Comparison of ENCODE assay signal across 26 mouse cellular contexts in genomic region chr4:128085096-128085495, GRCm38 (mm10).
A peak's percentile ranks its signal among the peaks of the same experiment; 100 is the strongest.
DNase-seq lines count a peak whose midpoint lies in the region; ATAC-seq and TF ChIP-seq lines count a peak whose summit lies in the region.
"Had no signal": no experiment of that assay in that cellular context is flagged by ENCODE, and none has a peak within 500 bp of the region (broad histone marks: within the 10 kb centered on the region; RNA-seq: fewer than 3 reads in every experiment).

No protein-coding gene starts in this region.

- H3K4me2 ChIP-seq in hindbrain, postnatal 0 days (ENCODE audit: low read depth, low read length), result no peak overlapping the region
- no peak overlapping the region for H3K4me2 ChIP-seq in forebrain, postnatal 0 days (ENCODE audit: low read depth)
- H3K4me2 ChIP-seq: embryonic facial prominence, embryonic 15.5 days; midbrain, embryonic 15.5 days had no signal

- ATAC-seq in hindbrain, postnatal 0 days, result no peak
- no peak for ATAC-seq in forebrain, postnatal 0 days
- ATAC-seq: forebrain, embryonic 16.5 days; liver, postnatal 0 days; midbrain, embryonic 15.5 days had no signal

- H3K9me3 ChIP-seq in hindbrain, postnatal 0 days (ENCODE audit: low read length), result no peaks in the 10 kb centered on the region
- H3K9me3 ChIP-seq in hindbrain, embryonic 10.5 days, result no peaks in the 10 kb centered on the region
- H3K9me3 ChIP-seq in forebrain, postnatal 0 days (ENCODE audit: low read length), result no peaks in the 10 kb centered on the region
- H3K9me3 ChIP-seq: embryonic facial prominence, embryonic 15.5 days; limb, embryonic 10.5 days; midbrain, embryonic 15.5 days had no signal

- no peak for TF ChIP-seq CTCF in hindbrain, postnatal 0 days (IDR thresholded peaks at IDR 0.05; ENCODE audit: low read depth)
- no peak for TF ChIP-seq CTCF in forebrain, postnatal 0 days (IDR thresholded peaks at IDR 0.05; ENCODE audit: low read depth)

- peaks cover 11% of the 10 kb centered on the region for H3K4me1 ChIP-seq in hindbrain, postnatal 0 days (ENCODE audit: insufficient read depth, low read length)
- peaks cover 28% of the 10 kb centered on the region for H3K4me1 ChIP-seq in hindbrain, embryonic 10.5 days (replicated peaks)
- peaks cover 20% of the 10 kb centered on the region for H3K4me1 ChIP-seq in forebrain, postnatal 0 days (ENCODE audit: insufficient read depth)
- H3K4me1 ChIP-seq: embryonic facial prominence, embryonic 15.5 days; megakaryocyte, embryonic 14.5 days had no signal

- 0 out of 2 replicates have a peak overlapping the region, but pooled peaks have one; percentile 32 for H3K27ac ChIP-seq in hindbrain, postnatal 0 days
- no peak overlapping the region for H3K27ac ChIP-seq in hindbrain, embryonic 10.5 days
- H3K27ac ChIP-seq in forebrain, postnatal 0 days (ENCODE audit: low read depth, low read length), result no peak overlapping the region
- H3K27ac ChIP-seq: embryonic facial prominence, embryonic 15.5 days; heart, adult 2 months; limb, embryonic 10.5 days; midbrain, embryonic 15.5 days; stomach, postnatal 0 days had no signal

- WGBS in hindbrain, postnatal 0 days, result 72% methylated on average over 8 of the region's 8 CpGs
- 77% methylated on average over 8 of the region's 8 CpGs for whole genome bisulfite sequencing in hindbrain, embryonic 10.5 days
- 62% methylated on average over 8 of the region's 8 CpGs for WGBS in forebrain, postnatal 0 days

- no peak overlapping the region for H3K4me3 ChIP-seq in hindbrain, postnatal 0 days (ENCODE audit: low read length)
- H3K4me3 ChIP-seq in hindbrain, embryonic 10.5 days, result no peak overlapping the region
- no peak overlapping the region for H3K4me3 ChIP-seq in forebrain, postnatal 0 days (ENCODE audit: low read depth, low read length)
- H3K4me3 ChIP-seq: embryonic facial prominence, embryonic 15.5 days; heart, adult 2 months; limb, embryonic 10.5 days; midbrain, embryonic 15.5 days; myocyte had no signal

- intact Hi-C loops in left cerebral cortex, postnatal 25 days (cut with DNase I), result loop anchor here (10.0 kb wide), 1 partner anchor 150 kb away; no protein-coding TSS in a partner anchor

- H3K36me3 ChIP-seq in hindbrain, postnatal 0 days (ENCODE audit: insufficient read depth, low read length), result no peaks in the 10 kb centered on the region
- no peaks in the 10 kb centered on the region for H3K36me3 ChIP-seq in hindbrain, embryonic 10.5 days
- H3K36me3 ChIP-seq in forebrain, postnatal 0 days (ENCODE audit: insufficient read depth), result no peaks in the 10 kb centered on the region
- H3K36me3 ChIP-seq: embryonic facial prominence, embryonic 15.5 days; G1E; limb, embryonic 10.5 days; midbrain, embryonic 15.5 days had no signal

- no peaks in the 10 kb centered on the region for H3K27me3 ChIP-seq in hindbrain, postnatal 0 days (ENCODE audit: insufficient read depth, low read length)
- no peaks in the 10 kb centered on the region for H3K27me3 ChIP-seq in hindbrain, embryonic 10.5 days (ENCODE audit: insufficient read depth, poor library complexity, severe bottlenecking)
- H3K27me3 ChIP-seq in forebrain, postnatal 0 days (ENCODE audit: insufficient read depth, low read length), result no peaks in the 10 kb centered on the region
- H3K27me3 ChIP-seq: embryonic facial prominence, embryonic 15.5 days; megakaryocyte, embryonic 14.5 days; midbrain, embryonic 15.5 days had no signal

- no peak for DNase-seq in hindbrain, postnatal 0 days (ENCODE audit: low spot score)
- DNase-seq in hindbrain, embryonic 10.5 days (ENCODE audit: low spot score), result no peak
- peak; percentile 82 for DNase-seq in right cerebral cortex, adult 18-20 months
- no peak for DNase-seq in right cerebral cortex, postnatal 4 days
- peak; percentile 49 to 93 for DNase-seq in left cerebral cortex, postnatal 25 days (ENCODE audit: low spot score in 2 of 2)
- DNase-seq in telencephalon, adult 2 months (ENCODE audit: low read depth, low spot score), result peak; percentile 84
- no peak for DNase-seq in thymus, adult 18-20 months
- no peak for DNase-seq in forebrain, postnatal 0 days
- DNase-seq: adrenal gland, postnatal 25 days; cerebellum, adult 18-20 months; cerebellum, postnatal 25 days; gastrocnemius, postnatal 25 days; heart, adult 2 months; kidney, adult 2 months; kidney, postnatal 10 days; liver, postnatal 0 days; lung, postnatal 14 days; thymus, postnatal 14 days had no signal

- H3K9ac ChIP-seq in hindbrain, postnatal 0 days (replicated peaks; ENCODE audit: low read length), result no peak overlapping the region
- H3K9ac ChIP-seq in forebrain, postnatal 0 days, result no peak overlapping the region
- H3K9ac ChIP-seq: embryonic facial prominence, embryonic 15.5 days; liver, postnatal 0 days; midbrain, embryonic 15.5 days had no signal

Comparison
In these comparisons a context has a peak if more than half of its experiments do, and no peak if none do; other contexts are left out.
1. DNase-seq: peak in right cerebral cortex, adult 18-20 months (single experiment), left cerebral cortex, postnatal 25 days (2 of 2) and telencephalon, adult 2 months (single experiment); none in hindbrain, postnatal 0 days (single experiment), hindbrain, embryonic 10.5 days (single experiment), right cerebral cortex, postnatal 4 days (single experiment), thymus, adult 18-20 months (0 of 2) and forebrain, postnatal 0 days (single experiment).